Mouse (Mus musculus): ENCODE data around the gene Mindy4. TPM values are rescaled to one million over a fixed set of nuclear protein-coding genes. Genes with fewer than 3 reads are reported as not detected.

Gene Mindy4
- polyA plus RNA-seq, 1 experiment from 2014 or later = 13.9 TPM

GRCm38 (mm10) chr6:55355575-55355974, 152.4 kb downstream of the Mindy4 start:
- no peak for ATAC-seq (replicated peaks)
- Histone ChIP-seq H3K36me3 (replicated peaks) (no peaks in the 10 kb centered on the region), H3K27ac (no peak overlapping the region), H3K9me3 (no peaks in the 10 kb centered on the region), H3K9ac (no peak overlapping the region), H3K4me2 (no peak overlapping the region), H3K4me3 (no peak overlapping the region), H3K4me1 (no peaks in the 10 kb centered on the region), H3K27me3 (replicated peaks) (no peaks in the 10 kb centered on the region)
- WGBS = 86% methylated on average over 7 of the region's 7 CpGs

GRCm38 (mm10) chr6:55356017-55356703, 153.0 kb downstream of the Mindy4 start:
- Histone ChIP-seq H3K4me3 (no peak overlapping the region), H3K27me3 (replicated peaks) (no peaks in the 10 kb centered on the region), H3K9me3 (no peaks in the 10 kb centered on the region), H3K9ac (no peak overlapping the region), H3K4me2 (no peak overlapping the region), H3K36me3 (replicated peaks) (no peaks in the 10 kb centered on the region), H3K27ac (no peak overlapping the region), H3K4me1 (no peaks in the 10 kb centered on the region)
- no peak for ATAC-seq (replicated peaks)
- 73% methylated on average over 5 of the region's 5 CpGs for WGBS

- WGBS = 64% methylated on average over 5 of the region's 5 CpGs
- H3K4me1 ChIP-seq = no peaks in the 10 kb centered on the region
- no peak overlapping the region for H3K4me3 ChIP-seq
- no peak overlapping the region for H3K4me2 ChIP-seq
- no peak for ATAC-seq (replicated peaks)
- no peak overlapping the region for H3K27ac ChIP-seq
- no peaks in the 10 kb centered on the region for H3K9me3 ChIP-seq
- no peak overlapping the region for H3K9ac ChIP-seq
- no peaks in the 10 kb centered on the region for H3K36me3 ChIP-seq (replicated peaks)
- no peaks in the 10 kb centered on the region for H3K27me3 ChIP-seq (replicated peaks)
These were observed 153.9 kb downstream of the Mindy4 start for GRCm38 (mm10) chr6:55356976-55357635.

- no peak for ATAC-seq (replicated peaks)
- H3K36me3 ChIP-seq (replicated peaks) = no peaks in the 10 kb centered on the region
- 48% methylated on average over 6 of the region's 6 CpGs for WGBS
These were observed 154.5 kb downstream of the Mindy4 start for GRCm38 (mm10) chr6:55357636-55358031.

GRCm38 (mm10) chr6:55358731-55359143, 155.6 kb downstream of the Mindy4 start:
- no peak overlapping the region for H3K4me3 ChIP-seq
- H3K4me1 ChIP-seq = no peaks in the 10 kb centered on the region
- H3K9ac ChIP-seq = no peak overlapping the region
- no peaks in the 10 kb centered on the region for H3K36me3 ChIP-seq (replicated peaks)
- no peaks in the 10 kb centered on the region for H3K27me3 ChIP-seq (replicated peaks)
- no peaks in the 10 kb centered on the region for H3K9me3 ChIP-seq
- WGBS = 24% methylated on average over 2 of the region's 2 CpGs
- H3K27ac ChIP-seq = no peak overlapping the region
- H3K4me2 ChIP-seq = no peak overlapping the region
- 0 out of 2 replicates have a peak, but pooled peaks have one; percentile 37 for ATAC-seq (replicated peaks)

More at GRCm38 (mm10) chr6:55357636-55358031, 154.5 kb downstream of the Mindy4 start:
- H3K9me3 ChIP-seq = no peaks in the 10 kb centered on the region
- no peaks in the 10 kb centered on the region for H3K4me1 ChIP-seq
- H3K4me2 ChIP-seq = no peak overlapping the region
- no peak overlapping the region for H3K27ac ChIP-seq
- no peaks in the 10 kb centered on the region for H3K27me3 ChIP-seq (replicated peaks)
- H3K4me3 ChIP-seq = no peak overlapping the region
- no peak overlapping the region for H3K9ac ChIP-seq

- no peak for ATAC-seq (replicated peaks)
- WGBS = 96% methylated on average over 1 of the region's 1 CpGs
- Histone ChIP-seq H3K9ac (no peak overlapping the region), H3K4me3 (no peak overlapping the region), H3K27me3 (replicated peaks) (no peaks in the 10 kb centered on the region), H3K9me3 (no peaks in the 10 kb centered on the region), H3K27ac (no peak overlapping the region), H3K4me1 (no peaks in the 10 kb centered on the region), H3K36me3 (replicated peaks) (no peaks in the 10 kb centered on the region), H3K4me2 (no peak overlapping the region)
These were observed 159.5 kb downstream of the Mindy4 start for GRCm38 (mm10) chr6:55362663-55363062.

- Histone ChIP-seq H3K4me2 (no peak overlapping the region), H3K9me3 (no peaks in the 10 kb centered on the region), H3K27ac (no peak overlapping the region), H3K27me3 (replicated peaks) (no peaks in the 10 kb centered on the region), H3K4me1 (no peaks in the 10 kb centered on the region), H3K4me3 (no peak overlapping the region), H3K36me3 (replicated peaks) (no peaks in the 10 kb centered on the region), H3K9ac (no peak overlapping the region)
- no peak for ATAC-seq (replicated peaks)
These were observed 163.9 kb downstream of the Mindy4 start for GRCm38 (mm10) chr6:55367126-55367525.

Small RNAs within 50 kb of the gene (microRNA-seq; reads per million reads assigned to microRNA genes)
- gene Gm25458 = not detected

Other genes starting within 250 kb of the Mindy4 start
- 2.5 and 3.2 TPM in 2 replicates for gene Nod1, start 230.8 kb upstream of the Mindy4 start, polyA plus RNA-seq (2015; fragmentation: Nextera tagmentation; extraction: Ambion mirVana)
- gene Ggct, start 210.4 kb upstream of the Mindy4 start, polyA plus RNA-seq (2015; fragmentation: Nextera tagmentation; extraction: Ambion mirVana) = 11.9 and 12.3 TPM in 2 replicates
- 216 and 219 TPM in 2 replicates for gene Gars, start 165.4 kb upstream of the Mindy4 start, polyA plus RNA-seq (2015; fragmentation: Nextera tagmentation; extraction: Ambion mirVana)
- gene Crhr2, start 70.4 kb upstream of the Mindy4 start, polyA plus RNA-seq (2015; fragmentation: Nextera tagmentation; extraction: Ambion mirVana) = 1.3 and 2.2 TPM in 2 replicates
- not detected in 2 replicates for gene Inmt, start 28.3 kb upstream of the Mindy4 start, polyA plus RNA-seq (2015; fragmentation: Nextera tagmentation; extraction: Ambion mirVana)
- gene Aqp1, start 133.0 kb downstream of the Mindy4 start, polyA plus RNA-seq (2015; fragmentation: Nextera tagmentation; extraction: Ambion mirVana) = 4.5 and 4.9 TPM in 2 replicates
- gene Ghrhr, start 172.9 kb downstream of the Mindy4 start, polyA plus RNA-seq (2015; fragmentation: Nextera tagmentation; extraction: Ambion mirVana) = not detected in 2 replicates
- gene Adcyap1r1, start 248.6 kb downstream of the Mindy4 start, polyA plus RNA-seq (2015; fragmentation: Nextera tagmentation; extraction: Ambion mirVana) = 50.3 and 52.6 TPM in 2 replicates

All from midbrain, embryonic 15.5 days (tissue).